Mouse (Mus musculus): ENCODE data around the gene Tnnt2. TPM values are rescaled to one million over a fixed set of nuclear protein-coding genes. Genes with fewer than 3 reads are reported as not detected.

Gene Tnnt2
- total and polyA plus RNA-seq, 3 experiments: 3,392 to 9,301 (median 8,290) TPM

- Histone ChIP-seq H3K9ac (ENCODE audit: low read depth, low read length) (no peak overlapping the region), H3K79me2 (replicated peaks; ENCODE audit: control insufficient read depth, insufficient read depth, low read length) (no peaks in the 10 kb centered on the region), H3K4me3 (no peak overlapping the region), H3K27ac (peak overlapping the region; percentile 26; the same call in 1 of the 2 replicates), H3K36me3 (ENCODE audit: control insufficient read depth, insufficient read depth, low read length) (peaks cover 8% of the 10 kb centered on the region), H3K4me1 (ENCODE audit: control insufficient read depth, insufficient read depth, low read length) (peaks cover 10% of the 10 kb centered on the region), H3K27me3 (ENCODE audit: control insufficient read depth, insufficient read depth, low read length) (no peaks in the 10 kb centered on the region)
- intact Hi-C loops (cut with DNase I): no loop called here
- peak; percentile 86 for TF ChIP-seq EP300 (IDR thresholded peaks at IDR 0.05; ENCODE audit: insufficient read depth, low read depth, low read length)
- no peak; the same call in 1 of the 2 replicates for TF ChIP-seq POLR2A (IDR thresholded peaks at IDR 0.05; ENCODE audit: insufficient read depth, low read depth, low read length)
- peak; percentile 68 for TF ChIP-seq CTCF (IDR thresholded peaks at IDR 0.05)
- no peak for DNase-seq
- 38% methylated on average over 6 of the region's 6 CpGs for WGBS
These were observed 11.0 kb downstream of the Tnnt2 start for GRCm38 (mm10) chr1:135847139-135847562.

DNA sequence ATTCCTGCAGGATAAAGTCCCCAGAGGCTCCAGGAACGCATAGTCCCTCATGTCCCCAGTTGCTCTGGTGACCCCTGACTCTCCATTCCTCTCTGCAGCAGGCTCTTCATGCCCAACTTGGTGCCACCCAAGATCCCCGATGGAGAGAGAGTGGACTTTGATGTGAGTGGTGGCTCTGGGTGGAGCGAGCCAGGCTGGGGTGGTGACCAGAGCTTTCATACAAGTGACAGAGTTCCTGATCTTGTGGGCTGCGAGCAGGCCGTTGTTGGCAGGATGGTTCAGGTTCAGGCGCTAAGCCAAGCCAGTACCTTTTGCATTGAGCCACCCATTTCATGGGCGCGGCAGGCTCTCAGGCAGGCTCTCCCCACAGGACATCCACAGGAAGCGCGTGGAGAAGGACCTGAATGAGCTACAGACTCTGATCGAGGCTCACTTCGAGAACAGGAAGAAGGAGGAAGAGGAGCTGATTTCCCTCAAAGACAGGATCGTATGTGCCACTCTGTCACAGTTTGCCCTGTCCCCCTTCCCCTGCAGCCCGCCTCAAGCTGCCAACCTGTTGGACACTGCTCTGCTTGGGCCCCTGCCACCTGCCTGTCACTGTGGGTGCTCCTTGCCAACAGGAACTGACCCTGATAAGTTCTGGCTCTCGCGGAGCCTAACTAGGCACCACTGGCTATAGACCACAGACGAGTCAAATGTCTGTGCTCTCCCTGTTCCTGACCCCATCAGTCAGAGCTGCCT, 11.6 kb downstream of the Tnnt2 start:
- Histone ChIP-seq H3K9ac (ENCODE audit: low read depth, low read length) (no peak overlapping the region), H3K79me2 (replicated peaks; ENCODE audit: control insufficient read depth, insufficient read depth, low read length) (no peaks in the 10 kb centered on the region), H3K4me3 (no peak overlapping the region), H3K4me1 (ENCODE audit: control insufficient read depth, insufficient read depth, low read length) (peaks cover 12% of the 10 kb centered on the region), H3K27me3 (ENCODE audit: control insufficient read depth, insufficient read depth, low read length) (no peaks in the 10 kb centered on the region), H3K36me3 (ENCODE audit: control insufficient read depth, insufficient read depth, low read length) (peaks cover 5% of the 10 kb centered on the region), H3K27ac (peak overlapping the region; percentile 26)
- TF ChIP-seq CTCF (IDR thresholded peaks at IDR 0.05) (no peak), EP300 (IDR thresholded peaks at IDR 0.05; ENCODE audit: insufficient read depth, low read depth, low read length) (peak; percentile 81; the same call in 1 of the 2 replicates), POLR2A (IDR thresholded peaks at IDR 0.05; ENCODE audit: insufficient read depth, low read depth, low read length) (peak; percentile 44; the same call in 1 of the 2 replicates)
- peak in 1 of 2 experiments; percentile 69 for DNase-seq
- WGBS: 31% methylated on average over 17 of the region's 17 CpGs
- intact Hi-C loops (cut with DNase I): no loop called here

GRCm38 (mm10) chr1:135850722-135851512, 14.8 kb downstream of the Tnnt2 start:
- Histone ChIP-seq H3K4me3 (no peak overlapping the region), H3K36me3 (ENCODE audit: control insufficient read depth, insufficient read depth, low read length) (no peaks in the 10 kb centered on the region; the same call in 1 of the 2 replicates), H3K27ac (0 out of 2 replicates have a peak overlapping the region, but pooled peaks have one; percentile 5), H3K9ac (ENCODE audit: low read depth, low read length) (no peak overlapping the region), H3K4me1 (ENCODE audit: control insufficient read depth, insufficient read depth, low read length) (peaks cover 5% of the 10 kb centered on the region), H3K27me3 (ENCODE audit: control insufficient read depth, insufficient read depth, low read length) (no peaks in the 10 kb centered on the region), H3K79me2 (replicated peaks; ENCODE audit: control insufficient read depth, insufficient read depth, low read length) (no peaks in the 10 kb centered on the region)
- TF ChIP-seq EP300 (IDR thresholded peaks at IDR 0.05; ENCODE audit: insufficient read depth, low read depth, low read length): peak; percentile 67
- TF ChIP-seq CTCF (IDR thresholded peaks at IDR 0.05): peak; percentile 68
- TF ChIP-seq POLR2A (IDR thresholded peaks at IDR 0.05; ENCODE audit: insufficient read depth, low read depth, low read length): peak; percentile 62; the same call in 1 of the 2 replicates
- WGBS: 53% methylated on average over 12 of the region's 12 CpGs
- intact Hi-C loops (cut with DNase I): no loop called here
- DNase-seq: no peak

DNA sequence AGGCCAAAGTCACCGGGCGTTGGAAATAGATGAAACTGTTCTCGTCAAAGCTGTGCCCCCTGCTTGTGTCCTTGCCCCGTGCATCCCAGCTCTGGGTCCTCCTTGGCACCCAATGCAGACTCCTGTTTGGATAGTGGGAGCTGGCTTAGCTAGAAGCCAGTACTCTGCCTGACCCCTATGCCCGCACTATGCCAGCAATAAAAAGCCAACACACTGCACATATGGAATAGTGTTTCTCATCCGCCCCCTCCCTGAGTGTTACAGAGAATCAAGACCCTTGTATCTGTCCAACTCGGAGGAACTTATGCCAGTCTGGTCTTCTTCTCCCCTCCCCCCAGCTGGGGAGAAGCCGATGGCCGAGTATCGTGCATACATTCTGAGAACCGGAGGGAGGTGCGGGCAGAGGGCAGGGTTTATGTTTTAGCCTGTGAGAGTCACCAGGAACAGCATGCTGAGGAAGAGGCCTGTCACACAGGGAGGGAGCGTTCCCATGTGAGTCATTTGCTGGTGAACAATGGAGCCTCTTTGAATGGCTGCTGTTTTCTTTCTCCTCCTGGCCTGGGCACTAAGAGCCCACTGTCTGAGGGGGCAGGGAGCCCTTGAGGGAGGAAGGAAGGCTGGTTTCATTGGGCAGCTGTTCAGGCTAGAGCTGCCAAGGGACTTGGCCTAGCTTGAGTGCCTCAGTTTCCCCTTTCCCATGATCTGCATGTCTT, 16.0 kb downstream of the Tnnt2 start:
- Histone ChIP-seq H3K27ac (no peak overlapping the region), H3K27me3 (ENCODE audit: control insufficient read depth, insufficient read depth, low read length) (no peaks in the 10 kb centered on the region), H3K4me3 (no peak overlapping the region), H3K36me3 (ENCODE audit: control insufficient read depth, insufficient read depth, low read length) (no peaks in the 10 kb centered on the region), H3K4me1 (ENCODE audit: control insufficient read depth, insufficient read depth, low read length) (peaks cover 3% of the 10 kb centered on the region; the same call in 1 of the 2 replicates), H3K9ac (ENCODE audit: low read depth, low read length) (no peak overlapping the region), H3K79me2 (replicated peaks; ENCODE audit: control insufficient read depth, insufficient read depth, low read length) (no peaks in the 10 kb centered on the region)
- no peak for DNase-seq
- peak; percentile 44; the same call in 1 of the 2 replicates for TF ChIP-seq POLR2A (IDR thresholded peaks at IDR 0.05; ENCODE audit: insufficient read depth, low read depth, low read length)
- TF ChIP-seq CTCF (IDR thresholded peaks at IDR 0.05): no peak
- intact Hi-C loops (cut with DNase I): no loop called here
- 42% methylated on average over 13 of the region's 13 CpGs for WGBS

DNA sequence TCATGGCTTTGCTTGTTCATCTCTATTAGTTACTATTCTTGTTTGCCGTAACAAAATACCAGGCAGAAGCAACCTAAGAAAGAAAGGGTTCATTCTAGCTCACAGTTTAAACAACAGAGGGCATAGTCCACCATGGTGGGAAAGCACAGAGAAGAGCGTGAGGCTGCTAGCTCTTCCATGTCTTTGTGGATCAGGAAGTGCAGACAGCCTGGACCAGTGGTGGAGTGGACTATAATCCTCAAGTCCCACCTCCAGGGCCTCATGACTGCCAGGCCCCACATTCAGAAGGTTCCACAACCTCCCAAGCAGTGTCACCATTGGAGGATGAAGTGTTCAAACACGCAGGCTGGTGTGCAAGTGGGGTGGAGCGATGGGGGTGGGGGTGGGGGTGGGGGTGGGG, 17.0 kb downstream of the Tnnt2 start:
- TF ChIP-seq CTCF (IDR thresholded peaks at IDR 0.05) (no peak), EP300 (IDR thresholded peaks at IDR 0.05; ENCODE audit: insufficient read depth, low read depth, low read length) (no peak), POLR2A (IDR thresholded peaks at IDR 0.05; ENCODE audit: insufficient read depth, low read depth, low read length) (peak; percentile 48)
- 72% methylated on average over 4 of the region's 4 CpGs for WGBS
- peaks cover 2% of the 10 kb centered on the region; the same call in 1 of the 2 replicates for H3K4me1 ChIP-seq (ENCODE audit: control insufficient read depth, insufficient read depth, low read length)
- no peak overlapping the region for H3K27ac ChIP-seq
- no peaks in the 10 kb centered on the region for H3K36me3 ChIP-seq (ENCODE audit: control insufficient read depth, insufficient read depth, low read length)
- H3K4me3 ChIP-seq: no peak overlapping the region
- DNase-seq: no peak
- intact Hi-C loops (cut with DNase I): no loop called here
- H3K79me2 ChIP-seq (replicated peaks; ENCODE audit: control insufficient read depth, insufficient read depth, low read length): no peaks in the 10 kb centered on the region
- H3K27me3 ChIP-seq (ENCODE audit: control insufficient read depth, insufficient read depth, low read length): no peaks in the 10 kb centered on the region
- no peak overlapping the region for H3K9ac ChIP-seq (ENCODE audit: low read depth, low read length)

Data from heart, adult 2 months (tissue).